Mouse (Mus musculus) cerebellum, adult 2 months (tissue): Measurements from ENCODE around the gene Fchsd2.
A peak's percentile ranks its signal among the peaks of the same experiment; 100 is the strongest.

ENCODE experiments used
- CTCF ChIP-seq: fragments of 200-500 bp; IDR thresholded peaks from 2 replicates; pipeline ENCODE4 v1.5.1; 2011; ENCODE audit warnings: low read depth, mild to moderate bottlenecking, control low read depth, low read length, moderate library complexity, borderline replicate concordance; ENCODE audit not compliant: insufficient read depth
- POLR2A ChIP-seq: fragments of 200-500 bp; IDR thresholded peaks from 2 replicates; pipeline ENCODE4 v1.6.1; 2011; ENCODE audit warnings: low read length, control low read depth, borderline replicate concordance; ENCODE audit not compliant: insufficient read depth

GRCm38 (mm10) chr7:101108653-101109005, 16.0 kb downstream of the Fchsd2 start:
- TF ChIP-seq CTCF (no peak), POLR2A (peak; percentile 45; the same call in 1 of the 2 replicates)
